In the genomic region with DNA sequence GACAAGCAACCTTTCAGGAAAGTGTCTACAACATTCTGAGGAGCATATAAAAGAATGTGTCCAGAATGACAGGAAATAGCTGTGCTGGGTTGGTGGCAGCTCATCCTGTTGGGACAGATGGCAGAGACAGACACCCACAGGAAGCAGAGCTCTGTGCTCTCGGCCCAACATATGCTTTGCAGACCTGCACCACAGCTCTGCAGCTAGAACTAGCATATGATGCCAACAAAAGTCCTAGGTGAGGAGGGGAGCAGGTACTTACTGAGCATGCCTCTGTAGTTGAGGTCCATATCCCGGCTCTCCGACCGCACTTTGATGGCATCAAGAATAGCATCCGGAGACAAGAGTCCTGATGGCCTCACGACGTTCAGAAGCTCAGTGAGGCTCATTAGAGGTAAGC, we compare ENCODE assay signal across 12 mouse cellular contexts. TPM values are rescaled to one million over a fixed set of nuclear protein-coding genes. Genes with fewer than 3 reads are reported as not detected.
DNase-seq lines count a peak whose midpoint lies in the region; ATAC-seq lines count a peak whose summit lies in the region.
"Had no signal": no experiment of that assay in that cellular context is flagged by ENCODE, and none has a peak within 500 bp of the region (broad histone marks: within the 10 kb centered on the region; RNA-seq: fewer than 3 reads in every experiment).

No protein-coding gene starts in this region.

- DNase-seq in hindbrain, embryonic 14.5 days (ENCODE audit: low spot score): no peak
- DNase-seq in CD4-positive, CD25-positive, alpha-beta regulatory T cell, adult 2 months (ENCODE audit: low read depth, low spot score): peak; percentile 22
- peak; percentile 89 to 90 for DNase-seq in cerebellum, postnatal 25 days
- DNase-seq in left cerebral cortex, postnatal 25 days (ENCODE audit: low spot score in 2 of 2): peak; percentile 75 to 95
- no peak for DNase-seq in urinary bladder, adult 2 months (ENCODE audit: low spot score)
- DNase-seq in yolk sac, embryonic 10.5 days (ENCODE audit: low spot score): no peak
- no peak for DNase-seq in testis, postnatal 10 days (ENCODE audit: low spot score)
- DNase-seq: heart, adult 2 months had no signal

- H3K4me2 ChIP-seq in hindbrain, embryonic 13.5 days: no peak overlapping the region
- H3K4me2 ChIP-seq in hindbrain, embryonic 14.5 days (replicated peaks): no peak overlapping the region
- H3K4me2 ChIP-seq: intestine, embryonic 15.5 days; neural tube, embryonic 13.5 days had no signal

- H3K27ac ChIP-seq in hindbrain, embryonic 13.5 days: peak overlapping the region; percentile 23; the same call in 1 of the 2 replicates
- no peak overlapping the region for H3K27ac ChIP-seq in hindbrain, embryonic 14.5 days
- H3K27ac ChIP-seq: heart, adult 2 months; intestine, embryonic 15.5 days; liver, embryonic 14.5 days; neural tube, embryonic 13.5 days had no signal

- no peaks in the 10 kb centered on the region for H3K9me3 ChIP-seq in hindbrain, embryonic 13.5 days
- no peaks in the 10 kb centered on the region for H3K9me3 ChIP-seq in hindbrain, embryonic 14.5 days (ENCODE audit: control insufficient read depth, low read length)
- H3K9me3 ChIP-seq: intestine, embryonic 15.5 days; neural tube, embryonic 13.5 days had no signal

- H3K4me1 ChIP-seq in hindbrain, embryonic 13.5 days (replicated peaks): peaks cover 4% of the 10 kb centered on the region
- no peaks in the 10 kb centered on the region for H3K4me1 ChIP-seq in hindbrain, embryonic 14.5 days (replicated peaks; ENCODE audit: control insufficient read depth, insufficient read depth, low read length)
- H3K4me1 ChIP-seq: intestine, embryonic 15.5 days had no signal

- H3K4me3 ChIP-seq in hindbrain, embryonic 13.5 days: no peak overlapping the region
- H3K4me3 ChIP-seq in hindbrain, embryonic 14.5 days (replicated peaks; ENCODE audit: low read length): no peak overlapping the region
- H3K4me3 ChIP-seq: heart, adult 2 months; intestine, embryonic 15.5 days; neural tube, embryonic 13.5 days had no signal

- no peak for ATAC-seq in hindbrain, embryonic 13.5 days (ENCODE audit: low FRiP score)
- no peak for ATAC-seq in hindbrain, embryonic 14.5 days (ENCODE audit: low FRiP score)
- ATAC-seq: intestine, embryonic 15.5 days had no signal

- no peaks in the 10 kb centered on the region for H3K27me3 ChIP-seq in hindbrain, embryonic 13.5 days
- H3K27me3 ChIP-seq in hindbrain, embryonic 14.5 days (ENCODE audit: control insufficient read depth, insufficient read depth, low read length): no peaks in the 10 kb centered on the region
- H3K27me3 ChIP-seq: intestine, embryonic 15.5 days; neural tube, embryonic 13.5 days had no signal

- intact Hi-C loops in left cerebral cortex, postnatal 25 days (cut with DNase I): loop anchor here (2.0 kb wide), 1 partner anchor 52 kb away; a partner anchor contains a TSS

- H3K9ac ChIP-seq in hindbrain, embryonic 13.5 days: no peak overlapping the region
- no peak overlapping the region for H3K9ac ChIP-seq in hindbrain, embryonic 14.5 days
- H3K9ac ChIP-seq: intestine, embryonic 15.5 days; liver, embryonic 14.5 days; neural tube, embryonic 13.5 days had no signal

- 90% methylated on average over 7 of the region's 7 CpGs for WGBS in hindbrain, embryonic 13.5 days
- 89% methylated on average over 7 of the region's 7 CpGs for WGBS in hindbrain, embryonic 14.5 days

- peaks cover 14% of the 10 kb centered on the region for H3K36me3 ChIP-seq in hindbrain, embryonic 13.5 days
- peaks cover 22% of the 10 kb centered on the region; the same call in 1 of the 2 replicates for H3K36me3 ChIP-seq in hindbrain, embryonic 14.5 days (replicated peaks; ENCODE audit: control insufficient read depth, insufficient read depth)

RNA-seq across cellular contexts. Expression of a gene that starts 51.8 kb away (rescaled TPM):
- 149 and 150 TPM in 2 replicates for polyA plus RNA-seq in hindbrain, embryonic 13.5 days (2015; fragmentation: Nextera tagmentation; extraction: Ambion mirVana)
- polyA plus RNA-seq in hindbrain, embryonic 14.5 days (2014; fragmentation: Nextera tagmentation; extraction: Ambion mirVana): 117 and 126 TPM in 2 replicates
- 100 to 1,000 TPM in 1 of 2 experiments, 10 to 100 TPM in 1; 95.6 to 106 TPM for total RNA-seq in left cerebral cortex, postnatal 25 days (2021)
- 11.7 and 14.0 TPM in 2 replicates for polyA plus RNA-seq in urinary bladder, adult 2 months (2012; rRNA removed)

Comparison
In these comparisons a context has a peak if more than half of its experiments do, and no peak if none do; other contexts are left out.
1. DNase-seq: peak in CD4-positive, CD25-positive, alpha-beta regulatory T cell, adult 2 months (single experiment), cerebellum, postnatal 25 days (2 of 2) and left cerebral cortex, postnatal 25 days (2 of 2); none in hindbrain, embryonic 14.5 days (single experiment), urinary bladder, adult 2 months (single experiment), yolk sac, embryonic 10.5 days (single experiment) and testis, postnatal 10 days (single experiment).